Mouse (Mus musculus) adrenal gland, adult 10 weeks (tissue): ENCODE results near the gene Hhip. TPM values are rescaled to one million over a fixed set of nuclear protein-coding genes. Genes with fewer than 3 reads are reported as not detected.

Source experiments
- polyA plus RNA-seq: library from polyadenylated mRNA; stranded (reverse); fragments of 350-450 nt; fragmentation: Illumina TruSeq; extraction: RNeasy Lipid Tissue Mini Kit (QIAGEN cat#74804); gene quantifications from one replicate; pipeline ENCODE4 v1.2.3, GENCODE M21; 2014; ENCODE audit warnings: low read depth, low replicate concordance

Gene Hhip
- 20.5 TPM for polyA plus RNA-seq

DNA sequence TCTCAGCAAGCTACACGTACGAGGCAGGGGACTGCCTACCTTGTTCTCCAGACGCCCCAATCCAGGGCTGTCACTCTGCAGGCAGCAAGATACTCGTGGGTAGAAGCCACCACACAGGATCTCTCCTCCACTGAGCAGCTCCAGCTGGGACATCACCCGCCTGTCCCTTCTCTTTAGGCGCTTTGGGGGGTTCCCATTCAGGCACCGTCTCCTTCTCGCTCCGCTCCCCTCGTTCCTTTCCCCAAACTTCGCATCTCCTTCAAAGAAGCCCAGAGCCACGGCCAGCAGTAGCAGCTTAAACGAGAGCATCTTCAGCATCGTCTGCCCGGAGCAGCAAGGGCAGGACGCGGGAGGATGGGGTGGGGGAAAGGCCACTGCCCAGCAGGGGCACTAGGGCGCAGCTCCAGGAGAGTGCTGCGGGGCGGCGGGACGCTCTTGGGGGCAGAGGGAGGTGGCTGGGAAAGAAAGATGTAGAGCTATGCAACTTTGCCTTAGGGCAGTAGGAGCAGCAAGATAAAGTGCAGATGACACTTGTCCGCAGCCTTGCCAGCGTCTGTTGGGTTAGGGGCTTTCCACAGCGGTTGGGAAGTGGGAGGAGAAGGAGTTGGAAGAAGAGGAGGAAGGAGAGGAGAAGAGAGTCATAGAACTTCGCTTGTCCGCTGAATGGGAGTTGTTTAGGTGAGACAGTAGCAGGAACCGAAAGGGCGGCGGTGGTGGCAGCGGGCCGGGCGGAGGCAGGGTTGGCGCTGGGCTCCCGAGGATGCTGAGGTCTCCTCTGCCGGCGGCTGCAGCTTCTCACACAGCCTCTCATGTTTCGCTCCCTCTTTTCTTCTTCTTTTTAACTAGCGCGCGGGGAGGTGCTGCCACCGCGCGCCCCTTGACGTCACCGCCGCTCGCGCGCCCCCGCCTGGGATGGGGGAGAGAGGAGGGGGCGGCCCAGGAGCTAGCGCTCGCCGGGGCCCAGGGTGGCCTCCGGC is at the start of gene Hhip:
Gene Hhip (minus strand): TSS at position 809 of the 977 bp plus-strand sequence.

